Mouse (Mus musculus): Measurements from ENCODE around the gene Gga3.

Gga3 gene

GRCm38 (mm10) chr11:115612410-115613137 is 8.7 kb upstream of the Gga3 start, which contains the start of gene Mif4gd:
TSS of gene Mif4gd (minus strand) at chr11:115612969.
- peak; percentile 72 to 80 for DNase-seq (ENCODE audit: low spot score in 2 of 2)

- DNase-seq (ENCODE audit: low spot score in 2 of 2) = peak in 1 of 2 experiments; percentile 66
These were observed 8.2 kb upstream of the Gga3 start for GRCm38 (mm10) chr11:115612059-115612409.

GRCm38 (mm10) chr11:115611173-115611572 is 7.3 kb upstream of the Gga3 start:
- no peak for DNase-seq (ENCODE audit: low spot score in 2 of 2)

- no peak for DNase-seq (ENCODE audit: low spot score in 2 of 2)
These were observed 5.7 kb upstream of the Gga3 start for GRCm38 (mm10) chr11:115609576-115609975.

- peak; percentile 48 to 59 for DNase-seq (ENCODE audit: low spot score in 2 of 2)
These were observed 4.9 kb upstream of the Gga3 start for GRCm38 (mm10) chr11:115608421-115609399.

- no peak for DNase-seq (ENCODE audit: low spot score in 2 of 2)
These were observed 2.9 kb upstream of the Gga3 start for GRCm38 (mm10) chr11:115606733-115607132.

- no peak for DNase-seq (ENCODE audit: low spot score in 2 of 2)
These were observed 449 bp upstream of the Gga3 start for GRCm38 (mm10) chr11:115604304-115604696.

- DNase-seq (ENCODE audit: low spot score in 2 of 2) = no peak
These were observed 749 bp downstream of the Gga3 start for GRCm38 (mm10) chr11:115603128-115603475.

GRCm38 (mm10) chr11:115601174-115601573 is 2.7 kb downstream of the Gga3 start:
- no peak for DNase-seq (ENCODE audit: low spot score in 2 of 2)

- no peak for DNase-seq (ENCODE audit: low spot score in 2 of 2)
These were observed 3.1 kb downstream of the Gga3 start for GRCm38 (mm10) chr11:115600743-115601142.

GRCm38 (mm10) chr11:115599722-115600121 is 4.1 kb downstream of the Gga3 start:
- no peak for DNase-seq (ENCODE audit: low spot score in 2 of 2)

GRCm38 (mm10) chr11:115598309-115598708 is 5.5 kb downstream of the Gga3 start:
- no peak for DNase-seq (ENCODE audit: low spot score in 2 of 2)

- DNase-seq (ENCODE audit: low spot score in 2 of 2) = no peak
These were observed 8.6 kb downstream of the Gga3 start for GRCm38 (mm10) chr11:115595209-115595608.

- DNase-seq (ENCODE audit: low spot score in 2 of 2) = no peak
These were observed 13.2 kb downstream of the Gga3 start for GRCm38 (mm10) chr11:115590526-115591075.

GRCm38 (mm10) chr11:115587984-115588383 is 15.9 kb downstream of the Gga3 start:
- no peak for DNase-seq (ENCODE audit: low spot score in 2 of 2)

GRCm38 (mm10) chr11:115586403-115586802 is 17.4 kb downstream of the Gga3 start:
- DNase-seq (ENCODE audit: low spot score in 2 of 2) = no peak

- DNase-seq (ENCODE audit: low spot score in 2 of 2) = no peak
These were observed 18.2 kb downstream of the Gga3 start for GRCm38 (mm10) chr11:115585573-115586100.

GRCm38 (mm10) chr11:115584376-115585073 is 19.3 kb downstream of the Gga3 start:
- DNase-seq (ENCODE audit: low spot score in 2 of 2) = no peak

- DNase-seq (ENCODE audit: low spot score in 2 of 2) = no peak
These were observed 20.8 kb downstream of the Gga3 start for GRCm38 (mm10) chr11:115582913-115583606.

GRCm38 (mm10) chr11:115579080-115579479 is 24.8 kb downstream of the Gga3 start:
- DNase-seq (ENCODE audit: low spot score in 2 of 2) = no peak

GRCm38 (mm10) chr11:115564961-115565360 is 38.9 kb downstream of the Gga3 start:
- no peak for DNase-seq (ENCODE audit: low spot score in 2 of 2)

All from frontal cortex, postnatal 10 days (tissue).